Mouse (Mus musculus) limb, embryonic 11.5 days (tissue): ENCODE measurements around the gene Slc38a3. TPM values are rescaled to one million over a fixed set of nuclear protein-coding genes. Genes with fewer than 3 reads are reported as not detected.

Experiments used
- ATAC-seq: fragments of 200-750 bp; cut with Nextera tagmentation; 2 replicates; pipeline ENCODE4 v1.8.0; 2017; ENCODE audit warnings: low read depth; ENCODE audit not compliant: insufficient number of reproducible peaks, low FRiP score, low TSS enrichment
- DNase-seq: peaks from one replicate; pipeline ENCODE4 v3.0.0-alpha.2; 2015; ENCODE audit warnings: low spot score
- H3K27ac ChIP-seq: fragments of 300-500 bp; sonication (generic); replicated peaks from 2 replicates; pipeline ENCODE4 v1.5.1; 2014; ENCODE audit warnings: low read depth, mild to moderate bottlenecking, low read length
- H3K27me3 ChIP-seq: fragments of 300-500 bp; sonication (generic); 2 replicates; pipeline ENCODE4 v1.6.1; 2014; ENCODE audit warnings: mild to moderate bottlenecking, low read length, mixed read lengths; ENCODE audit not compliant: control insufficient read depth, insufficient read depth
- H3K36me3 ChIP-seq: fragments of 300-500 bp; sonication (generic); 2 replicates; pipeline ENCODE4 v1.6.1; 2014; ENCODE audit warnings: mild to moderate bottlenecking, low read length, moderate library complexity, mixed read lengths; ENCODE audit not compliant: control insufficient read depth, insufficient read depth
- H3K4me1 ChIP-seq: fragments of 300-500 bp; sonication (generic); 2 replicates; pipeline ENCODE4 v1.6.1; 2014; ENCODE audit warnings: low read length, mixed read lengths; ENCODE audit not compliant: control insufficient read depth, insufficient read depth
- H3K4me2 ChIP-seq: fragments of 300-500 bp; sonication (generic); 2 replicates; pipeline ENCODE4 v1.6.1; 2014; ENCODE audit warnings: low read depth, mild to moderate bottlenecking, moderate library complexity; ENCODE audit not compliant: severe bottlenecking
- H3K4me3 ChIP-seq: fragments of 300-500 bp; sonication (generic); 2 replicates; pipeline ENCODE4 v1.5.1; 2014; ENCODE audit warnings: low read depth, low read length
- H3K9ac ChIP-seq: fragments of 300-500 bp; sonication (generic); 2 replicates; pipeline ENCODE4 v1.6.1; 2014; ENCODE audit warnings: mild to moderate bottlenecking, low read length
- H3K9me3 ChIP-seq: fragments of 300-500 bp; sonication (generic); 2 replicates; pipeline ENCODE4 v1.6.1; 2016; ENCODE audit warnings: low read length; ENCODE audit not compliant: control insufficient read depth
- WGBS: fragments of 180-500 bp; shearing (Covaris S2); extraction: QIAGEN DNeasy Blood & Tissue Kit; methylation state at CpG from one replicate; pipeline ENCODE4 v1.1.7; 2014; 5-methylcytosine and 5-hydroxymethylcytosine counted together
- polyA plus RNA-seq: library from polyadenylated mRNA; unstranded; fragments of >200 nt; fragmentation: Nextera tagmentation; extraction: Ambion mirVana; gene quantifications from 2 replicates; pipeline ENCODE4 v1.2.1, GENCODE M21; 2014

The Slc38a3 gene
- polyA plus RNA-seq, 1 experiment from 2014 or later, result 3.4 TPM

DNA sequence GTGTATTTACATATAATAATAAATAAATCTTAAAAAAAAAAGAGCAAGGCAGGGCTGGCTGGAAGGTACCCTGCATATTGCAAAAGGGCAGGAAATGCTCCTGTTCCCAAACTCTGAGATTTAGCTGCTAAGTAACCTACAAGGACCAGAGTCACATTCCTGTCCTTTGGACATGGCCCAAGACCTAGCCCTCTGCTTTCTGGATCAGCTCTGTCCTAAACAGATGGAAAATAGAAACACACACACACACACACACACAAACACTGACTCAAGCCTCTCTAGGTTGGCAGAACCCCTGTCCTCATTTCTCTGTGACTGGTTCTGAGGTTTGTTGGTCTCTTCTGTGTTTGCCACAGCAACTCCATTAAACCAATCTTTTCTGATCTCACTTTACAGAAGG, 48.4 kb downstream of the Slc38a3 start:
- H3K36me3 ChIP-seq, result peaks cover 25% of the 10 kb centered on the region; the same call in 1 of the 2 replicates

DNA sequence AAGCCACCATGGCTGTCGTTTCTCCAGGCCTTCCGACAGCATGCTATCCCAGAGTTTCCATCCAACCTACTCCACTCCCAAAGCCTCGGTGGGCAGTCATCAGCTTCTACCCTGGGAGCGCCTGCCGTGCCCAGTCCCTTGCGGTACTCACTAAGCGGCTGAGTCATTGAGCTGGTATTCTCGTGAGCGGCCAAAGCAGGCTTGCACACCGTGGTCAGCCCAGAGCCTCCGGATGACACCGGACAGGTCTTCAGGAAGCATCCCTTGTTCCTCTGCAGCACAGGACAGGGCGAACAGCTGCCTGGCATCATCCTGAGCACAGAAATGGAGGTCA, 49.8 kb downstream of the Slc38a3 start:
- no peak overlapping the region for H3K9ac ChIP-seq
- no peaks in the 10 kb centered on the region for H3K4me1 ChIP-seq
- H3K36me3 ChIP-seq, result peaks cover 30% of the 10 kb centered on the region
- DNase-seq, result no peak
- 82% methylated on average over 13 of the region's 13 CpGs for WGBS
- no peak for ATAC-seq
- no peak overlapping the region for H3K27ac ChIP-seq
- no peaks in the 10 kb centered on the region for H3K27me3 ChIP-seq
- no peak overlapping the region for H3K4me3 ChIP-seq
- no peaks in the 10 kb centered on the region for H3K9me3 ChIP-seq
- H3K4me2 ChIP-seq, result no peak overlapping the region

More for the DNA sequence above, 48.4 kb downstream of the Slc38a3 start:
- Histone ChIP-seq H3K27me3 (no peaks in the 10 kb centered on the region), H3K9ac (no peak overlapping the region), H3K27ac (no peak overlapping the region), H3K4me2 (no peak overlapping the region), H3K4me1 (no peaks in the 10 kb centered on the region), H3K9me3 (no peaks in the 10 kb centered on the region), H3K4me3 (no peak overlapping the region)
- ATAC-seq (no peak), DNase-seq (no peak)

DNA sequence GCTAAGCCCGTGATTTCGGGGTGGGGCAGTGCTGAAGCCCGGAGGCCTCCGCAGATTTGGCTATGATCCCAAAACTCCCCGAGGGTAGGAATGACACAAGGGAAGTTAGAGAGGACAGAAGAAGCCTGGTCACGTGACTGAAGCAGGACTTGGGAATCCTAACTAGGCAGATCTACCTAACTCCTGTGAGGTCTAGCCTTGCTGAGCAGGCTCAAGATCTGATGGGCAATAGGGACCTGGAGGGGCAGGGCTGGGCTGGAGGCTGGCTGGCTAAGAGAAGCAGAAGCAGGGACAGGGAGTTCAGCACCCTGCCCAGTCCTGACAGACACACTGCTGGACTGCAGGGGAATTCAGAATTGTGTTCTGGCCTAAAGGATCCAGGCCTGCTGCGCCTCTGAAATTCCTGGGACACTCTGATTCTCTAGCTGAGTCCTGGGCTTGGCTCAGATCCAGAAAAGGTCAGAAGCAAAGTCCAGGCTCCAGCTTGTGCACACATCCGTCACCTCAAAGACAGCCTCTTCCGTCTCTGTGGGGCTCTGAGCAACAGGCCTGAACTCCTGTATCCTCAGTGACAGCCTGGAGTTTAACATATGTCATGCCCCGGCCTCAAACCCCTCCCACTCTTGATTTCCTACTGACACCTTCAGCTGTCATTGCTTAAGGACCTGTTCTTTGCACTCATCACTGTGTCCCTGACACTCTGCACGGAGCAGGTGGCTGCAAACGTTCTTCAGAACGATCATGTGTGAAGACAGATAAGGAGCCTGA, 50.4 kb downstream of the Slc38a3 start:
- Histone ChIP-seq H3K27ac (no peak overlapping the region), H3K9ac (no peak overlapping the region), H3K27me3 (no peaks in the 10 kb centered on the region), H3K4me2 (no peak overlapping the region), H3K9me3 (no peaks in the 10 kb centered on the region), H3K4me1 (no peaks in the 10 kb centered on the region), H3K36me3 (peaks cover 33% of the 10 kb centered on the region), H3K4me3 (no peak overlapping the region)
- DNase-seq (no peak), ATAC-seq (no peak)
- WGBS, result 76% methylated on average over 13 of the region's 13 CpGs

DNA sequence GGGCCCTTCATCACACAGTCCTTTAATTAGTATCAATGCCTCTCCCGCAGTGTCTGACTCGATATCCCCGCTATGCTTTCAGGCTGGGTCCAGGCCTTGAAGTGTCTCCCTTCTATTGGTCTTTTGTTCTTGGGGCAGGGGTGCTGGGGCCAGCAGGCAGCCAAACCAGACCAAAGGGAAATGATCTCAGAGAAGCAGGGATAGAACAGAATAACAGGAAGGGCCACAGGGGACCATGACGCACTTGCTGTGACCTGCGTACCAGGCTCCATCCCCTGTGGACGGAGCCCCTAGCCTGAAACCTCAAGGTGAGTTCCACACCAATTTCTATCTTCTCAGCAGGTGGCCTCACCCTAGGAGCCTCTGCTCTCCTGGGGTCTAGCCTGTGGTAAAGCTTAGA, 51.2 kb downstream of the Slc38a3 start:
- Histone ChIP-seq H3K27me3 (no peaks in the 10 kb centered on the region), H3K9me3 (no peaks in the 10 kb centered on the region), H3K4me1 (peaks cover under 1% of the 10 kb centered on the region), H3K27ac (no peak overlapping the region), H3K4me2 (no peak overlapping the region), H3K4me3 (no peak overlapping the region), H3K9ac (no peak overlapping the region), H3K36me3 (peaks cover 33% of the 10 kb centered on the region)
- WGBS, result 98% methylated on average over 6 of the region's 6 CpGs
- DNase-seq (no peak), ATAC-seq (no peak)

- H3K4me3 ChIP-seq, result no peak overlapping the region
- no peak overlapping the region for H3K27ac ChIP-seq
- ATAC-seq (no peak), DNase-seq (no peak)
- no peaks in the 10 kb centered on the region for H3K9me3 ChIP-seq
- H3K36me3 ChIP-seq, result peaks cover 33% of the 10 kb centered on the region
- H3K4me1 ChIP-seq, result peaks cover 6% of the 10 kb centered on the region
- no peaks in the 10 kb centered on the region for H3K27me3 ChIP-seq
- WGBS, result 89% methylated on average over 2 of the region's 2 CpGs
- no peak overlapping the region for H3K4me2 ChIP-seq
- H3K9ac ChIP-seq, result no peak overlapping the region
Observed at GRCm38 (mm10) chr9:107617461-107617860, 51.9 kb downstream of the Slc38a3 start.

DNA sequence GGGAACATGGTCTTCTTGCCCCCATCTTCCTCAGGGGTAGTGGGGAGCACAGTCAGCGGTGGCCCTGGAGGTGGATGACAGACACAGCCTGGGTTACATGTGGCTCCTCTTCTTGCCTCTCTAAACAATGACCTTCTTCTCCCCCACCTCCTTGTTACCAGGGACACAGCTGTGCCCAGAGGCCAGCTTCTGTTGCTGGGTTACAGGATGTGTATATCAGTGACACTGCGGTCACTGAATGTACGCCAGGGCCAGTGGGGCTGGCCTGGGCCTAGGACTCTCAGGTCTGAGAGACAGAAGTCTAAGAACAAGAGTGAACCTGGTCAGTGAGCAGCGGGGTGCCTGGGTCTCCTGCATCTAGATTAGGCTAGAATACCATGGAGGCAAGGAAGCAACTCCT, 54.3 kb downstream of the Slc38a3 start:
- 88% methylated on average over 4 of the region's 4 CpGs for WGBS
- DNase-seq (no peak), ATAC-seq (no peak)
- Histone ChIP-seq H3K27ac (no peak overlapping the region), H3K9ac (no peak overlapping the region), H3K4me1 (peaks cover 18% of the 10 kb centered on the region), H3K36me3 (peaks cover 32% of the 10 kb centered on the region), H3K27me3 (no peaks in the 10 kb centered on the region), H3K9me3 (no peaks in the 10 kb centered on the region), H3K4me2 (no peak overlapping the region), H3K4me3 (no peak overlapping the region)

DNA sequence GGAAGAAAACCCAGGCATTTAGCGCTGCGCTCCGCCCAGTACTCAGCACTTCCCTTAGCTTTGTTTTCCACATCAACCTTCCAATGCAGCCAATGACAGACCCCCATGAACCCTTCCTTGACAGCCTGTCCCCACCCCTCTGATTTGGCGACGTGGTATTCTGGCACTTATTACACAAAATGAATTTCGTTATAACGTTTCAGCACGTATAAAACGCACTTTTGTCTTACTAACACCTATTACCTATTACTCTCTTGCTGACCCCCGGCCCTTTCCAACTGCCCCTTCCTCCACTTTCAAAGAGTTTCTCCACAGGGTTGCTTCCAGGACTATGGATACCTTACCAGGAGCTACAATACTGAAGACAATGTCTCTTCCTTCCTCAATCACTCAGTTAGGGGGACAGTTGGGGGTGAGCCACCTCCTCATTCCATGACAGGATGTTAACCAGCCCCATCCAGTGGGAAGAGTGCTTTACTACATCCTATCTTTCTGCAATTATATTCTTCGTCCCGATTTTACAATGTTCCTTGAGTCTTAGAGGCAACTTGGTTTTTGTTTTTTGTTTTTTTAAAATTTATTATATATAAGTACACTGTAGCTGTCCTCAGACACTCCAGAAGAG, 56.3 kb downstream of the Slc38a3 start:
- Histone ChIP-seq H3K27ac (peak overlapping the region; percentile 73), H3K4me1 (peaks cover 37% of the 10 kb centered on the region), H3K27me3 (no peaks in the 10 kb centered on the region), H3K36me3 (peaks cover 23% of the 10 kb centered on the region), H3K4me2 (peak overlapping the region; percentile 67), H3K9me3 (no peaks in the 10 kb centered on the region), H3K4me3 (peak overlapping the region; percentile 29; the same call in 1 of the 2 replicates), H3K9ac (peak overlapping the region; percentile 60; the same call in 1 of the 2 replicates)
- 0 out of 2 replicates have a peak, but pooled peaks have one; percentile 2 for ATAC-seq
- WGBS, result 14% methylated on average over 12 of the region's 12 CpGs
- DNase-seq, result no peak

GRCm38 (mm10) chr9:107612191-107612944, 57.0 kb downstream of the Slc38a3 start:
- 9% methylated on average over 38 of the region's 48 CpGs for WGBS
- H3K4me2 ChIP-seq, result peak overlapping the region; percentile 67
- no peaks in the 10 kb centered on the region for H3K27me3 ChIP-seq
- H3K9me3 ChIP-seq, result no peaks in the 10 kb centered on the region
- peak; percentile 88 for ATAC-seq
- H3K36me3 ChIP-seq, result peaks cover 19% of the 10 kb centered on the region
- H3K4me3 ChIP-seq, result peak overlapping the region; percentile 29
- peak overlapping the region; percentile 84 for H3K27ac ChIP-seq
- peak overlapping the region; percentile 60 for H3K9ac ChIP-seq
- peak; percentile 99 for DNase-seq
- peaks cover 44% of the 10 kb centered on the region for H3K4me1 ChIP-seq
